Mouse (Mus musculus) Patski (cell line): ENCODE results near the gene Klb. TPM values are rescaled to one million over a fixed set of nuclear protein-coding genes. Genes with fewer than 3 reads are reported as not detected.

Source experiments
- ATAC-seq: fragments of 100-300 bp; one replicate; pipeline ENCODE4 v1.8.0; 2021
- CTCF ChIA-PET: fragments of 350-600 bp; sonication (Branson Sonifier 250); formaldehyde crosslinking; loops from one replicate; lab custom pipeline; 2022; ENCODE audit warnings: inconsistent platforms; lab: Charles Lee
- POLR2A ChIA-PET: fragments of 350-600 bp; sonication (Branson Sonifier 250); formaldehyde crosslinking; loops from one replicate; lab custom pipeline; 2022; ENCODE audit warnings: antibody characterized with exemption, inconsistent platforms; lab: Charles Lee
- DNase-seq: peaks from one replicate; pipeline ENCODE4 v3.0.0-alpha.2; 2011; ENCODE audit warnings: low read depth, low spot score
- H3K27me3 ChIP-seq: fragments of 371-371 bp; one replicate; pipeline ENCODE4 v1.5.1; 2021
- CTCF ChIP-seq: fragments of 100-300 bp; IDR thresholded peaks from one replicate; pipeline ENCODE4 v1.5.1; 2021
- in situ Hi-C: fragments of 300-500 bp; cut with MboI; formaldehyde crosslinking; loops from 3 replicates; pipeline ENCODE4 v1.11.1; 2018; ENCODE audit warnings: low pct_unique_long_range_greater_than_20kb, mixed read lengths
- polyA plus RNA-seq: library from polyadenylated mRNA; unstranded; gene quantifications from one replicate; pipeline ENCODE4 v1.2.3, GENCODE M21; 2021

The Klb gene
- polyA plus RNA-seq, 1 experiment from 2014 or later: 0.05 TPM

DNA sequence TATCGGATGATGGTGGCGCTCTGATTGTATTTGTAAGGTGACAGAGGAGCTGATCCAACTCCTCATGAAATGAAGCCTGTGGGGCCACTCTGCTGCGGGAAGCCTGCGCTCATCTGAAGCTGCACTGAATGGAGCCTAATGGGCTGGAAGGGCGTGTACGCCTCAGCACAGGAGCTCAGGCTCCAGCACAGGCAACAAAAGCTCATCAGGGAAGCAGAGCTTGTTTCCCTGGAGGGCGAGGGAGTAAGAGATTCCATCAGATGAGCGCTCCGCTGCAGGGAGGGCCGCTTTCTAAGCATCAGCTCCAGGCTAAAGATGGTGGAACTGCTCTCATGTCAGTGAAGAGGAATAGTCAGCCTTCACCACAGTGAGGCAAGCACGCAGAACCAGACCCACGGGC is 59.9 kb downstream of the Klb start:
- DNase-seq: no peak
- ATAC-seq: no peak
- ChIA-PET CTCF (interaction anchor here (1.6 kb wide), 1 partner anchor 9 kb away, joined by 4 read pairs; no protein-coding TSS in a partner anchor), POLR2A (interaction anchor here (1.0 kb wide), 1 partner anchor 78 kb away, joined by 6 read pairs; no protein-coding TSS in a partner anchor)
- in situ Hi-C loops: no loop called here
- TF ChIP-seq CTCF: no peak
- no peaks in the 10 kb centered on the region for H3K27me3 ChIP-seq

DNA sequence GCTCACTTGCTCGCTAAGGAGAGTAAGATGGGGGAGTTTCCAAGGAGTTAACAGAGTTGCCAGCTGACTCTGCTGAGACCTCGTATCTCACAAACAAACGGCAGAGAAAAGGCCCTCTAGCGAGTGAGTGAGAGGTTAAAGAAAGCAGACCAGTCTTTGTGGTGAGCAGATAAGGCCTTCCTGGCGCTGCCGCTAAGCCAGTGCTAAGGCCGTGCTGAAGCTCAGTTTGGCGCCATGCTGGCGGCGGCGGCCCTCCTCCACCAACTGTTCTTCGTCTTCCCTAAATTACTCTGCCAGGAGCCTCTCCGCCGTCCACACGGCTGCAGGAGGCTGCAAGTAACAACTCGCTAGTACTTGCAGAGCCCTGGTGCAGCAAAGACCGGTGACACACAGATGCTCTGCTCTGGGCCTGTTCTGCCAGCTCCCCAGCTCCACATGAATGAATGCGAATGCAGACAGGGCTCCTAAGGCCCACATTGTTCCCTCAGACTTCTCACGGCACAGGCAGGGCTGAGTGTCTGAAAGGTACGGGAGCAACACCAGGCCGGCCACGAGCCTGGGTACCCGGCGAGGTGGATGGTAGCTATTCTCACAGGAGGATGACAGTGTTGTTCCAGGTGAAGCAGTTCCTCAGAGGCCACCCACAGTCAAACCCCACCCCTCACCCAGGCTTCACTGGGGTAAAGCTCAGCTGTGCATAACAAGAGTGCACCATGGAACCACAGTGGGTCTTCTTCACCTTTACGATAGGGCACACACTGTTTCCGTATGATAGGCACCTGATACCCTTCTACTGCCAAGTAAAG is 67.7 kb downstream of the Klb start:
- CTCF ChIA-PET: no interaction called here
- no peaks in the 10 kb centered on the region for H3K27me3 ChIP-seq
- no peak for ATAC-seq
- POLR2A ChIA-PET: no interaction called here
- in situ Hi-C loops: no loop called here
- TF ChIP-seq CTCF: no peak
- no peak for DNase-seq

DNA sequence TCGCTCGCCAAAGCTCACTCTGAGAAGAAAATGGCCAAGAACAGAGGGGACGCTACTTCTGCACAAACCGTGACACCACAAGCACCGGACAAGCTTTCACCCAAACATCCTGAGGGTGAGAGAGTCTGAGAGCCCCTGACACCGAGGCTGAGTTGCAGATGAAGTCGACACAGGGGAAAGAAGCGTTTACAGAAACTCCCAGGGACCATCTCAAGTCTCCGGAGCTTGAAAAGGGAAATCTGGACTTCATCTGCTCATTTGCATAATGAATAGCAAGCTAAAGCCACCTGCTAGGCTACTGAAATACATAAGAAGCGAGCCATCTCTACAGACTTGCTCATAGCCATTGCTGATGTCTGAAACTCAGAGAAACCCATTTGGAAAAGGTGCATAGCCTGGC is 71.0 kb downstream of the Klb start:
- no peaks in the 10 kb centered on the region for H3K27me3 ChIP-seq
- ChIA-PET POLR2A (no interaction called here), CTCF (interaction anchor here (1.1 kb wide), 2 partner anchors 12 to 255 kb away, joined by 3 read pairs; no protein-coding TSS in a partner anchor)
- in situ Hi-C loops: no loop called here
- no peak for TF ChIP-seq CTCF
- ATAC-seq (no peak), DNase-seq (no peak)

DNA sequence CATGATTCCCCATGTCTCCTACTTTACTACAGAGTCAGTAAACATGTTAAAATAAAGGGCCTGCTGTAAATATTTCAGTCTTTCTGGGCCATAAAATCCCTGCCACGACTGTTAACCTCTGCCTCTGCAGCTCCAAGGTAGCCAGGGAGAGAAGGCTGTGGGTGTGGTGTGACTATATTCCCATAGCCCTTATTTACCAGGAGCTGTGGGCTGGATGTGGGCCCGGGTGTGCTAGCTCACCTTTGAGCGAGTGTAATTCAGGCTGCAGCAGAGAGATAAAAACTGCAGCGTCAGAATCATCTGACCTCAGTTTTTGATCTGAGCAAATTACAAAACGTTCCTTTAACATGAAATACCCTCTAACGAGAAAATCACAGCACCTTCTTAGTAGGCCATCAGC is 72.7 kb downstream of the Klb start:
- DNase-seq (no peak), ATAC-seq (no peak)
- no peak for TF ChIP-seq CTCF
- POLR2A ChIA-PET: no interaction called here
- CTCF ChIA-PET: interaction anchor here (1.0 to 1.4 kb wide), 2 partner anchors 12 to 273 kb away, joined by 3 read pairs; no protein-coding TSS in a partner anchor
- in situ Hi-C loops: no loop called here
- no peaks in the 10 kb centered on the region for H3K27me3 ChIP-seq

DNA sequence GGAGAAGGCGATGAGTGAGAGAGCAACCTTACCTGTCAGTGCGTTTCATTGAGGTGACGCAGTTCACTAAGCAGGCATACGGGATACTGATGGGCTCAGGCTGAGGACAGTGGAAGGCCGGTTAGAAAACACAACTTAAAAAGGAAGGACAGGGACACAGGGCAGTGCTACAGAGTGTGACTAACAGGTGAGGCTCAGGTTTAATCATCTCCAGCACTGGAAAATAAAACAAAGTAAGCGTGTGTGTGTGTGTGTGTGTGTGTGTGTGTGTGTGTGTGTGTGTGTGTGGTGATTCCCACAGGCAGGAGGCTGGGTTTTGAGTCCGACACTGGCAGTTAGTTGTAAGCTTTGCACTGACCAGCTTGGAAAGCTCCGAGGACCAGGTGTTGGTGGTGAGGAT is 74.7 kb downstream of the Klb start:
- ChIA-PET CTCF (interaction anchor here (1.4 kb wide), 1 partner anchor 103 kb away, joined by 4 read pairs; no protein-coding TSS in a partner anchor), POLR2A (no interaction called here)
- no peak for TF ChIP-seq CTCF
- in situ Hi-C loops: no loop called here
- ATAC-seq (no peak), DNase-seq (no peak)
- no peaks in the 10 kb centered on the region for H3K27me3 ChIP-seq

DNA sequence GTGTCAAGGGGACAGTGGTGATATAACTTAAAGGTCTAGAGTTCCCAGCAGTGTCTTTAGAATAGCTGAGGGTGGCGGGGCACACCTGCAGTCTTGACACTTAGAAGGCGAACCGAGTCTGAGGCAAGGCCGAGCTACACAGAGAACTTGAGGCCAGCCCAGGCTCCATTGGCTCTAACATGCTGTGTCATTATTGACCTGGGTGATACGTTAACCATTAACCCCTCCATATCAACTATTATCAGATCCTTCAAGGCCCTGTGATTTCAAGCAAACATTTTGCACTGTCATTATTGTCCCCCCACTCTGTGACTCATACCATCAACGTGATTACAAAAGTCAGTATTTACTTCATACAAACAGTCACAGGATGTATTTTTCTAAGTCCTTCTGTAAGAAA is 76.1 kb downstream of the Klb start:
- no peak for ATAC-seq
- no peak for DNase-seq
- no peak for TF ChIP-seq CTCF
- ChIA-PET POLR2A (interaction anchor here (0.7 kb wide), 1 partner anchor 10 kb away, joined by 4 read pairs; no protein-coding TSS in a partner anchor), CTCF (interaction anchor here (1.4 kb wide), 1 partner anchor 101 kb away, joined by 4 read pairs; no protein-coding TSS in a partner anchor)
- H3K27me3 ChIP-seq: no peaks in the 10 kb centered on the region
- in situ Hi-C loops: no loop called here

DNA sequence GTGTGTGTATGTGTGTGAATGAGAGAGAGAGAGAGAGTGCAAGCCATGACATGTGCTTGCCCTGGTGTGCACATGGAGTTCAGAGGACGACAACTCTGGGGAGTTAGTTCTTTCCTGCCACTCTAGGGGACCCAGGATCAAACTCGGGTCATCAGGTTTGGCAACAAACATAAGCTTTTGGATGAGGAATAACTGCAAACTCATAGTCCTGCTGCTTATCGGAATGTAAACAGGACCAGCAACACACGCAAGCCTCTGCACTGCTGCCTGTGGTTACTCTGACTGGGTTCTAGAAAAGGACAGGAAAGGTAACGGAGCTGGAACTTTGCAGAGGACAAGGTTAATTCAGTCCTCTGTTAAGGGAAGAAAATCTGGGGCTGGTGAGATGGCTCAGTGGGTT is 77.1 kb downstream of the Klb start:
- in situ Hi-C loops: no loop called here
- no peaks in the 10 kb centered on the region for H3K27me3 ChIP-seq
- TF ChIP-seq CTCF: no peak
- DNase-seq: no peak
- ChIA-PET POLR2A (interaction anchor here (0.7 to 1.7 kb wide), 2 partner anchors 10 to 11 kb away, joined by 4 read pairs; partner anchors contain the start of gene Ugdh), CTCF (no interaction called here)
- ATAC-seq: no peak

DNA sequence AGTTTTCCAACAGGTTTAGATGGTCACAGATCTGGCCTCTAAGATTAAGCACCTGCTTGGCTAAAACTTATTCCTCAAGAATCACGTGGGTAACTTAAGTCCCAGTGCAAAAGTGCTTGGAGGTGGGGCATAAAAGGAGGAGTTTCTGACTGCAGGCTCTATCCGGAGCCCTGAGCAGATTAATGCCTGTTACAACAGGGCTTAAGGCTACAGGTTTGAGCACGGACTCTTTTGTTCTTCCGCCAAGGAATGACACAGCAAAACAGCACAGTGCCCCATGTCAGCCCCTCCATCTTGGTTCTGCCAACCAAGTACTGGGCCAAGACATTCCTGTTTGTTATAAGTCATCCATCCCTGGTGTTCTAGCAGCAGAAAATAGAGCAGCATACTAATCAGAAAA is 80.2 kb downstream of the Klb start:
- no peak for ATAC-seq

DNA sequence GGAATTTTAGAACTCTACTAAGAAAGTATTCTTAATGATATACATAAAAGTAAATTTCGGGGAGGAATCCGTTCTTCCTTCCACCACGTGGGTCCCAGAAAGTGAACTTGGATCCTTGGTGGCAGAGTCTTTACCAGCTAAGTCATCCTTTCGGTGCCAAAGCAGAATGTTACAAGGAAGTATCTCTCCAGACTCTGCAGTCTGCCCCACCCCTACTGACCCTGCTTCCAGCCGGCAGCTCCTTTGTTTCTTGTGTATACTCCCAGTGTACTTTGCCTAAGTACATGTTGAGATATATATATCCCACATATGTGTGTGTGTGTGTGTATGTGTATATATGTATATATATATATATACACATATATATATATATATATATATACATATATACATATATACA is 81.3 kb downstream of the Klb start:
- in situ Hi-C loops: no loop called here
- CTCF ChIA-PET: no interaction called here
- POLR2A ChIA-PET: interaction anchor here (0.7 kb wide), 1 partner anchor 223 kb away, joined by 5 read pairs; no protein-coding TSS in a partner anchor
- no peak for DNase-seq
- ATAC-seq: no peak
- TF ChIP-seq CTCF: no peak
- no peaks in the 10 kb centered on the region for H3K27me3 ChIP-seq

More for the DNA sequence above, 80.2 kb downstream of the Klb start:
- no peak for TF ChIP-seq CTCF
- ChIA-PET POLR2A (no interaction called here), CTCF (no interaction called here)
- no peak for DNase-seq
- H3K27me3 ChIP-seq: no peaks in the 10 kb centered on the region
- in situ Hi-C loops: no loop called here

Other genes starting within 250 kb of the Klb start
- gene Klhl5, start 240.8 kb upstream of the Klb start, polyA plus RNA-seq: 32.0 TPM
- gene Wdr19, start 148.6 kb upstream of the Klb start, polyA plus RNA-seq: 29.2 TPM
- 50.2 TPM for gene Rfc1, start 12.6 kb upstream of the Klb start, polyA plus RNA-seq
- 1,404 TPM for gene Rpl9, start 43.1 kb downstream of the Klb start, polyA plus RNA-seq
- gene Lias, start 43.2 kb downstream of the Klb start, polyA plus RNA-seq: 44.5 TPM
- gene Ugdh, start 87.6 kb downstream of the Klb start, polyA plus RNA-seq: 64.2 TPM
- not detected for gene Gm43552, start 144.5 kb downstream of the Klb start, polyA plus RNA-seq
- 122 TPM for gene Smim14, start 188.9 kb downstream of the Klb start, polyA plus RNA-seq
- 130 TPM for gene Ube2k, start 188.9 kb downstream of the Klb start, polyA plus RNA-seq